Mouse (Mus musculus) forebrain, embryonic 10.5 days (tissue): Measurements from ENCODE around the gene Atg5. TPM values are rescaled to one million over a fixed set of nuclear protein-coding genes. Genes with fewer than 3 reads are reported as not detected.

ENCODE experiments used
- DNase-seq: peaks from one replicate; pipeline ENCODE4 v3.0.0-alpha.2; 2017; ENCODE audit warnings: low spot score; ENCODE audit errors: extremely low spot score
- H3K27ac ChIP-seq: fragments of 300-500 bp; sonication (generic); 2 replicates; pipeline ENCODE4 v1.5.1; 2016; ENCODE audit warnings: mild to moderate bottlenecking
- H3K27me3 ChIP-seq: fragments of 300-500 bp; sonication (generic); 2 replicates; pipeline ENCODE4 v1.6.1; 2016; ENCODE audit warnings: mild to moderate bottlenecking; ENCODE audit not compliant: poor library complexity, severe bottlenecking
- H3K36me3 ChIP-seq: fragments of 300-500 bp; sonication (generic); replicated peaks from 2 replicates; pipeline ENCODE4 v1.6.1; 2016; ENCODE audit warnings: mild to moderate bottlenecking, moderate library complexity
- H3K4me1 ChIP-seq: fragments of 300-500 bp; sonication (generic); 2 replicates; pipeline ENCODE4 v1.6.1; 2016
- H3K4me3 ChIP-seq: fragments of 300-500 bp; sonication (generic); 2 replicates; pipeline ENCODE4 v1.5.1; 2016; ENCODE audit warnings: mild to moderate bottlenecking, moderate library complexity
- H3K9me3 ChIP-seq: fragments of 300-500 bp; sonication (generic); 2 replicates; pipeline ENCODE4 v1.6.1; 2016; ENCODE audit warnings: mild to moderate bottlenecking, moderate library complexity
- WGBS: fragments of 180-500 bp; shearing (Covaris S2); methylation state at CpG from one replicate; pipeline ENCODE4 v1.1.7; 2016; 5-methylcytosine and 5-hydroxymethylcytosine counted together
- polyA plus RNA-seq: library from polyadenylated mRNA; unstranded; fragments of >200 nt; fragmentation: Nextera tagmentation; extraction: Ambion mirVana; gene quantifications from 2 replicates; pipeline ENCODE4 v1.2.1, GENCODE M21; 2016

The Atg5 gene
- polyA plus RNA-seq, 1 experiment from 2014 or later: 56.1 TPM

- H3K9me3 ChIP-seq: no peaks in the 10 kb centered on the region
- H3K4me3 ChIP-seq: no peak overlapping the region
- H3K27me3 ChIP-seq: no peaks in the 10 kb centered on the region
- 97% methylated on average over 2 of the region's 2 CpGs for WGBS
- H3K27ac ChIP-seq: no peak overlapping the region
- no peak for DNase-seq
- peaks cover 62% of the 10 kb centered on the region for H3K36me3 ChIP-seq
- H3K4me1 ChIP-seq: no peaks in the 10 kb centered on the region
Measured at GRCm38 (mm10) chr10:44290876-44291275, 22.7 kb downstream of the Atg5 start.

DNA sequence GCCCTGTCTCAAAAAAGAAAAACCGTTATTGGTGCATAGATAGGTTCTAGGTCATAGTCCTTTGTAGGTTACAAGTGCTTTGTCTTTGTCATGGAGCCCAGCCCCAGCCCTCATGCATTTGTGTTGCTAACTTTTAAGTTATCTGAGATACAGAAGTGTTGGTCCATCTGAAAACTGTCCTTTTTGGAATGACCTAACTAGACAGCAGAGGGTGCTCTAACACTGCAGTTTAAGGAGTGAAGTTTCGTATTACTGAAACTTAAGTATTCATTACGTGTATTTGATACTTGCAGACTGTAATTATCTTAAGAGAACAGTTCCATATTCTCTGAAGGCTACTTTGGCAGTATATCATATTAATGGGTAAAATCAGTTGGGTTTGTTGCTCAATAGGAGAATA, 24.0 kb downstream of the Atg5 start:
- Histone ChIP-seq H3K27ac (no peak overlapping the region), H3K27me3 (no peaks in the 10 kb centered on the region), H3K9me3 (no peaks in the 10 kb centered on the region), H3K4me3 (no peak overlapping the region), H3K4me1 (no peaks in the 10 kb centered on the region), H3K36me3 (peaks cover 54% of the 10 kb centered on the region)
- no peak for DNase-seq
- WGBS: 71% methylated on average over 3 of the region's 3 CpGs

GRCm38 (mm10) chr10:44299165-44299564, 31.0 kb downstream of the Atg5 start:
- H3K9me3 ChIP-seq: no peaks in the 10 kb centered on the region
- H3K4me3 ChIP-seq: no peak overlapping the region
- no peak for DNase-seq
- 85% methylated on average over 9 of the region's 9 CpGs for WGBS
- H3K36me3 ChIP-seq: peaks cover 24% of the 10 kb centered on the region
- H3K27me3 ChIP-seq: no peaks in the 10 kb centered on the region
- H3K4me1 ChIP-seq: no peaks in the 10 kb centered on the region
- no peak overlapping the region for H3K27ac ChIP-seq

DNA sequence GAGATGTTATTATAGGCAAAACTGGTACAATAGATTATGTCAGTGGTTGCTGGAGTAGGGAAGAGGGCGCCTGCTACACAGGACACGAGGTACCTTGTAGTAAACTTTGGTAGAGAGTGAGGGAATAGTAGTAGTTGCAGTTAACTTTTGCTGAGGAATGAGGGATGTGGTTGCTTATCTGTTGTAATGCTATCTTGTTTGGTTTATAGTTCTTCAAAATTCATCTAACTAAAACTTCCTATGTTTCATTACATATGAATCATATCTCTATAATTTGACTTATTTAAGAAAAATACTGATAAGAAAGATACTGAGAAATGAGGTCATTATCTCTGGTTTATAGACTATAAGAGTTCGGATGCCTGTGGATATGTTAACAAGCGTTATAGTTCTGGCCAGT, 31.9 kb downstream of the Atg5 start:
- DNase-seq: no peak
- 95% methylated on average over 4 of the region's 4 CpGs for WGBS

GRCm38 (mm10) chr10:44303648-44304329, 35.6 kb downstream of the Atg5 start:
- Histone ChIP-seq H3K36me3 (peaks cover 28% of the 10 kb centered on the region), H3K4me3 (no peak overlapping the region), H3K27me3 (no peaks in the 10 kb centered on the region), H3K9me3 (no peaks in the 10 kb centered on the region), H3K27ac (no peak overlapping the region), H3K4me1 (no peaks in the 10 kb centered on the region)
- no peak for DNase-seq
- 93% methylated on average over 15 of the region's 15 CpGs for WGBS

More for the DNA sequence above, 31.9 kb downstream of the Atg5 start:
- Histone ChIP-seq H3K4me3 (no peak overlapping the region), H3K4me1 (no peaks in the 10 kb centered on the region), H3K36me3 (peaks cover 28% of the 10 kb centered on the region), H3K9me3 (no peaks in the 10 kb centered on the region), H3K27me3 (no peaks in the 10 kb centered on the region), H3K27ac (no peak overlapping the region)

- no peak overlapping the region for H3K4me3 ChIP-seq
- H3K9me3 ChIP-seq: no peaks in the 10 kb centered on the region
- H3K27ac ChIP-seq: no peak overlapping the region
- DNase-seq: no peak
- H3K4me1 ChIP-seq: no peaks in the 10 kb centered on the region
- no peaks in the 10 kb centered on the region for H3K27me3 ChIP-seq
- WGBS: 98% methylated on average over 3 of the region's 3 CpGs
- H3K36me3 ChIP-seq: peaks cover 24% of the 10 kb centered on the region
Measured at GRCm38 (mm10) chr10:44304330-44304717, 36.2 kb downstream of the Atg5 start.

DNA sequence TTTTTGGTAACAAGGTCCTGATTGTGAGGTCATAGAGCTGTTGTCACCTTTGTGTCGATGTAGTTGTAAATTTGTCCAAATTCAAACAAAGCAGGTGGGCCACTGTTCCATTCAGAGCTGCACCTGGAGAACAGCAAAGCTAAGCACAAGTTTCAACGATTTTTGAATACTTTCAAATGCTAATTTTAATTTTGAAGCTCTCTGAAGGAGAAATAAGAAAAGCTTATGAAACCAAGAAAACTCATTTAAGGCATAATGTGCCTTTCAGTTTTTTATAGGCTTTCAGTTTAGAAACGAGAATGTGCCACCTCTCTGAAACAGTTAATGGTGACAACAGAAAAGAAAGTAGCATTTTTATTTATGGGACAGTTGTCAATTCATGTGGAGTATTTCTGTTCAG, 36.7 kb downstream of the Atg5 start:
- no peaks in the 10 kb centered on the region for H3K4me1 ChIP-seq
- DNase-seq: no peak
- H3K27ac ChIP-seq: no peak overlapping the region
- WGBS: 90% methylated on average over 3 of the region's 3 CpGs
- H3K27me3 ChIP-seq: no peaks in the 10 kb centered on the region
- H3K4me3 ChIP-seq: no peak overlapping the region
- no peaks in the 10 kb centered on the region for H3K9me3 ChIP-seq
- H3K36me3 ChIP-seq: peaks cover 24% of the 10 kb centered on the region

DNA sequence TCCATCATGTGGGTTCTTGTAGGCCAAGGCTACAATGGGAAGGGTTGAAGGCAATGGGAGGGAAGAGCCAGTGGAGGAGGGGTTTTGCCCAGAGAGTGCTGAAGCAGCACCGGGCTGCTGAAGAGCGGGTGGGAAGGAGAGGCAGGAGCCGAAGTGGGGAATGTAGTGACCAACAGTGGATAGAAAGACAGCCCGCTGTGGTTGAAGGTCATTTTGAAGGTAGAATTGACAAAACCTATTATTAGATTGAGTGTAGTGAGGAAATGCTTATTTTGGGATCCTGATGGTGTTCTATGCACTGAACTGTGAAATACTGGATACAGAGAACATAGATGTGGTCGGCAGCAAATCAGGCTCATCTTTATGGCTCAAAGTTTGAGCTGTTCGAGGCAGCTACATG, 38.1 kb downstream of the Atg5 start:
- Histone ChIP-seq H3K4me3 (no peak overlapping the region), H3K9me3 (no peaks in the 10 kb centered on the region), H3K4me1 (no peaks in the 10 kb centered on the region), H3K27me3 (no peaks in the 10 kb centered on the region), H3K36me3 (peaks cover 24% of the 10 kb centered on the region), H3K27ac (no peak overlapping the region)
- DNase-seq: no peak
- 97% methylated on average over 6 of the region's 6 CpGs for WGBS

DNA sequence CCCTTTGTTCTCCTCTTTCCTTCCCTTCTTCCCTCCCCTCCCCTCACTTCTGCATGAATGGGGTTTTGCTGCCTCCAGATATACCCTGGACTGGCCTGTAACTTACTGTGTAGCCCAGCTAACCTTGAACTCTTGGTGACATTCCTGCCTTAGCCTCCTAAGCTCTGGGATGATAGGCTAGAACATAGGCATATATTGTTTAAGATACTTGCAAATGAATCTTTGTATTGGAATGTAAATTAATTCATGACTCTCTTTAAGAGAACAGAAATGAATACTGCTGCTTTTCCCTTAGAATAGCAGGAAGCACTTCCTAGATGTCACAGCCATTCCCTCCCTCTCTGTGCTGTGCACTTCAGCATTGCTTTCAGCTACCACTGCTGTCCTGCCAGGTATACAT, 40.1 kb downstream of the Atg5 start:
- Histone ChIP-seq H3K4me3 (no peak overlapping the region), H3K27ac (no peak overlapping the region), H3K27me3 (no peaks in the 10 kb centered on the region), H3K36me3 (peaks cover 26% of the 10 kb centered on the region), H3K9me3 (no peaks in the 10 kb centered on the region), H3K4me1 (no peaks in the 10 kb centered on the region)
- DNase-seq: no peak

GRCm38 (mm10) chr10:44309250-44309649, 41.1 kb downstream of the Atg5 start:
- 93% methylated on average over 6 of the region's 6 CpGs for WGBS
- H3K9me3 ChIP-seq: no peaks in the 10 kb centered on the region
- no peaks in the 10 kb centered on the region for H3K4me1 ChIP-seq
- H3K27me3 ChIP-seq: no peaks in the 10 kb centered on the region
- no peak overlapping the region for H3K4me3 ChIP-seq
- no peak overlapping the region for H3K27ac ChIP-seq
- DNase-seq: no peak
- H3K36me3 ChIP-seq: peaks cover 20% of the 10 kb centered on the region

- Histone ChIP-seq H3K27me3 (no peaks in the 10 kb centered on the region), H3K4me3 (no peak overlapping the region), H3K36me3 (peaks cover 19% of the 10 kb centered on the region), H3K9me3 (no peaks in the 10 kb centered on the region), H3K27ac (no peak overlapping the region), H3K4me1 (no peaks in the 10 kb centered on the region)
- 33% methylated on average over 5 of the region's 5 CpGs for whole genome bisulfite sequencing
- DNase-seq: no peak
Measured at GRCm38 (mm10) chr10:44315276-44315675, 47.1 kb downstream of the Atg5 start.

- Histone ChIP-seq H3K36me3 (peaks cover 25% of the 10 kb centered on the region), H3K4me1 (no peaks in the 10 kb centered on the region), H3K4me3 (no peak overlapping the region), H3K27ac (no peak overlapping the region), H3K27me3 (no peaks in the 10 kb centered on the region), H3K9me3 (no peaks in the 10 kb centered on the region)
- 86% methylated on average over 14 of the region's 14 CpGs for WGBS
- DNase-seq: no peak
Measured at GRCm38 (mm10) chr10:44316280-44317270, 48.4 kb downstream of the Atg5 start.

GRCm38 (mm10) chr10:44322166-44322565, 54.0 kb downstream of the Atg5 start:
- H3K27ac ChIP-seq: no peak overlapping the region
- WGBS: 91% methylated on average over 1 of the region's 1 CpGs

More at GRCm38 (mm10) chr10:44322166-44322565, 54.0 kb downstream of the Atg5 start:
- no peaks in the 10 kb centered on the region for H3K27me3 ChIP-seq
- DNase-seq: no peak
- H3K9me3 ChIP-seq: no peaks in the 10 kb centered on the region
- H3K4me3 ChIP-seq: no peak overlapping the region
- peaks cover 25% of the 10 kb centered on the region for H3K36me3 ChIP-seq
- peaks cover 6% of the 10 kb centered on the region for H3K4me1 ChIP-seq
